In genomic region chr3:57428682-57429464, GRCm38 (mm10) we compare ENCODE assay signal across 17 mouse cellular contexts. TPM values are rescaled to one million over a fixed set of nuclear protein-coding genes. Genes with fewer than 3 reads are reported as not detected.
DNase-seq lines count a peak whose midpoint lies in the region; ATAC-seq and TF ChIP-seq lines count a peak whose summit lies in the region.
"Had no signal": no experiment of that assay in that cellular context is flagged by ENCODE, and none has a peak within 500 bp of the region (broad histone marks: within the 10 kb centered on the region; RNA-seq: fewer than 3 reads in every experiment).

No protein-coding gene starts in this region.

- no peaks in the 10 kb centered on the region for H3K27me3 ChIP-seq in kidney, embryonic 14.5 days (ENCODE audit: control insufficient read depth, insufficient read depth, low read length)
- H3K27me3 ChIP-seq in forebrain, embryonic 14.5 days (replicated peaks; ENCODE audit: control insufficient read depth, insufficient read depth, low read length) = no peaks in the 10 kb centered on the region
- H3K27me3 ChIP-seq: embryonic facial prominence, embryonic 12.5 days; hindbrain, embryonic 15.5 days had no signal

- H3K4me1 ChIP-seq in lung, adult 2 months (ENCODE audit: control insufficient read depth, insufficient read depth, low read length) = peaks cover 3% of the 10 kb centered on the region; the same call in 1 of the 2 replicates
- H3K4me1 ChIP-seq in embryonic fibroblast, embryonic 13.5 days (ENCODE audit: control insufficient read depth, insufficient read depth, low read length) = no peaks in the 10 kb centered on the region
- peaks cover 11% of the 10 kb centered on the region; the same call in 1 of the 2 replicates for H3K4me1 ChIP-seq in kidney, embryonic 14.5 days (ENCODE audit: control insufficient read depth, insufficient read depth, low read length)
- H3K4me1 ChIP-seq in forebrain, embryonic 14.5 days (ENCODE audit: control insufficient read depth, insufficient read depth, low read length) = no peaks in the 10 kb centered on the region
- H3K4me1 ChIP-seq: hindbrain, embryonic 15.5 days had no signal

- H3K4me3 ChIP-seq in lung, adult 2 months (replicated peaks; ENCODE audit: extremely low read depth, low read depth, low read length) = no peak overlapping the region
- H3K4me3 ChIP-seq in embryonic fibroblast, embryonic 13.5 days (ENCODE audit: insufficient read depth, low read length) = no peak overlapping the region
- no peak overlapping the region for H3K4me3 ChIP-seq in kidney, embryonic 14.5 days (ENCODE audit: low read length)
- no peak overlapping the region for H3K4me3 ChIP-seq in forebrain, embryonic 14.5 days (ENCODE audit: low read depth, low read length)
- H3K4me3 ChIP-seq: embryonic facial prominence, embryonic 12.5 days; hindbrain, embryonic 15.5 days; myocyte had no signal

- H3K9me3 ChIP-seq in kidney, embryonic 14.5 days (ENCODE audit: control insufficient read depth, low read length) = no peaks in the 10 kb centered on the region
- H3K9me3 ChIP-seq in forebrain, embryonic 14.5 days (replicated peaks; ENCODE audit: control insufficient read depth, low read length) = no peaks in the 10 kb centered on the region
- H3K9me3 ChIP-seq: embryonic facial prominence, embryonic 12.5 days; hindbrain, embryonic 15.5 days had no signal

- WGBS in lung, adult 2 months = 14% methylated on average over 5 of the region's 5 CpGs
- WGBS in kidney, embryonic 14.5 days = 6% methylated on average over 5 of the region's 5 CpGs
- WGBS in forebrain, embryonic 14.5 days = 45% methylated on average over 5 of the region's 5 CpGs

- H3K9ac ChIP-seq in kidney, embryonic 14.5 days (ENCODE audit: low read depth, low read length) = no peak overlapping the region
- H3K9ac ChIP-seq in forebrain, embryonic 14.5 days (ENCODE audit: low read length) = no peak overlapping the region
- H3K9ac ChIP-seq: embryonic facial prominence, embryonic 12.5 days; hindbrain, embryonic 15.5 days; liver, embryonic 14.5 days had no signal

- peak overlapping the region; percentile 70 for H3K27ac ChIP-seq in embryonic fibroblast, embryonic 13.5 days (ENCODE audit: insufficient read depth, low read length)
- no peak overlapping the region for H3K27ac ChIP-seq in kidney, embryonic 14.5 days (ENCODE audit: low read depth, low read length)
- no peak overlapping the region for H3K27ac ChIP-seq in forebrain, embryonic 14.5 days (ENCODE audit: low read depth, low read length)
- H3K27ac ChIP-seq: embryonic facial prominence, embryonic 12.5 days; hindbrain, embryonic 15.5 days; liver, embryonic 14.5 days had no signal

- DNase-seq in lung, adult 18-20 months = peak; percentile 12 to 14
- no peak for DNase-seq in lung, adult 2 months
- DNase-seq in lung, postnatal 25 days (ENCODE audit: low spot score) = peak; percentile 7
- no peak for DNase-seq in right cerebral cortex, postnatal 10 days (ENCODE audit: low spot score in 2 of 2)
- no peak for DNase-seq in forebrain, embryonic 14.5 days (ENCODE audit: low spot score)
- DNase-seq: layer of hippocampus, postnatal 36 days; right cerebral cortex, postnatal 4 days; thymus, postnatal 36 days had no signal

- no peak for TF ChIP-seq CTCF in lung, adult 2 months (IDR thresholded peaks at IDR 0.05; ENCODE audit: insufficient read depth, low read length)
- TF ChIP-seq CTCF in embryonic fibroblast, embryonic 13.5 days (IDR thresholded peaks at IDR 0.05; ENCODE audit: borderline replicate concordance, insufficient read depth, low read length) = no peak

- no peak overlapping the region for H3K4me2 ChIP-seq in kidney, embryonic 14.5 days (replicated peaks; ENCODE audit: low read depth, low read length)
- H3K4me2 ChIP-seq in forebrain, embryonic 14.5 days (ENCODE audit: low read length) = no peak overlapping the region
- H3K4me2 ChIP-seq: embryonic facial prominence, embryonic 12.5 days; hindbrain, embryonic 15.5 days had no signal

- no peaks in the 10 kb centered on the region for H3K36me3 ChIP-seq in kidney, embryonic 14.5 days (ENCODE audit: control insufficient read depth, insufficient read depth, low read length)
- H3K36me3 ChIP-seq in forebrain, embryonic 14.5 days (ENCODE audit: control insufficient read depth, insufficient read depth, low read length) = no peaks in the 10 kb centered on the region
- H3K36me3 ChIP-seq: embryonic facial prominence, embryonic 12.5 days; hindbrain, embryonic 15.5 days had no signal

- peak; percentile 37; the same call in 1 of the 2 replicates for ATAC-seq in kidney, embryonic 14.5 days (ENCODE audit: low FRiP score, low TSS enrichment)
- no peak for ATAC-seq in inflammation-experienced regulatory T-cells, adult 6 months
- no peak for ATAC-seq in forebrain, embryonic 14.5 days
- ATAC-seq: activated CD4-positive, CD25-positive, alpha-beta regulatory T cell, adult 4 months had no signal

- TF ChIP-seq POLR2A in lung, adult 2 months (IDR thresholded peaks at IDR 0.05; ENCODE audit: borderline replicate concordance, extremely low read depth, low read depth, low read length) = no peak
- no peak for TF ChIP-seq POLR2A in embryonic fibroblast, embryonic 13.5 days (IDR thresholded peaks at IDR 0.05; ENCODE audit: low read depth, low read length)

RNA-seq across cellular contexts. Expression of gene Tm4sf4, which starts 3.8 kb away (rescaled TPM):
- polyA plus RNA-seq in lung, adult 2 months (2012; rRNA removed) = 0.07 TPM in 1 of 2 replicates, not detected in the other
- polyA plus RNA-seq in embryonic fibroblast, embryonic 13.5 days (2011; ENCODE audit: insufficient read length, low read depth, missing spikeins) = not detected in 2 replicates
- polyA plus RNA-seq in kidney, embryonic 14.5 days (2014; fragmentation: Nextera tagmentation; extraction: Ambion mirVana) = 0.21 and 0.51 TPM in 2 replicates
- polyA plus RNA-seq in inflammation-experienced regulatory T-cells, adult 6 months (2017; shearing (Covaris generic)) = not detected
- 0.11 TPM in 1 of 2 replicates, not detected in the other for polyA plus RNA-seq in forebrain, embryonic 14.5 days (2014; fragmentation: Nextera tagmentation; extraction: Ambion mirVana)
- polyA plus RNA-seq: activated CD4-positive, CD25-positive, alpha-beta regulatory T cell, adult 4 months; embryonic facial prominence, embryonic 12.5 days; frontal cortex, adult 2 months had no signal

Comparison
In these comparisons a context has a peak if more than half of its experiments do, and no peak if none do; other contexts are left out.
1. DNase-seq: peak in lung, adult 18-20 months (2 of 2) and lung, postnatal 25 days (single experiment); none in lung, adult 2 months (single experiment), right cerebral cortex, postnatal 10 days (0 of 2) and forebrain, embryonic 14.5 days (single experiment).